Mouse (Mus musculus) embryonic facial prominence, embryonic 14.5 days (tissue): ENCODE results near the gene Nudt1. TPM values are rescaled to one million over a fixed set of nuclear protein-coding genes. Genes with fewer than 3 reads are reported as not detected.

ENCODE experiments used
- ATAC-seq: fragments of 200-750 bp; cut with Nextera tagmentation; 2 replicates; pipeline ENCODE4 v1.8.0; 2017; ENCODE audit warnings: low read depth, moderate number of reproducible peaks, moderate TSS enrichment
- DNase-seq: peaks from one replicate; pipeline ENCODE4 v3.0.0-alpha.2; 2015; ENCODE audit warnings: low spot score
- H3K27ac ChIP-seq: fragments of 300-500 bp; sonication (generic); replicated peaks from 2 replicates; pipeline ENCODE4 v1.5.1; 2014; ENCODE audit warnings: low read depth, mild to moderate bottlenecking, low read length, moderate library complexity
- H3K27me3 ChIP-seq: fragments of 300-500 bp; sonication (generic); replicated peaks from 2 replicates; pipeline ENCODE4 v1.6.1; 2014; ENCODE audit warnings: low read length; ENCODE audit not compliant: control insufficient read depth, insufficient read depth
- H3K36me3 ChIP-seq: fragments of 300-500 bp; sonication (generic); 2 replicates; pipeline ENCODE4 v1.6.1; 2014; ENCODE audit warnings: low read length, mixed read lengths; ENCODE audit not compliant: control insufficient read depth, insufficient read depth
- H3K4me1 ChIP-seq: fragments of 300-500 bp; sonication (generic); 2 replicates; pipeline ENCODE4 v1.6.1; 2014; ENCODE audit warnings: antibody characterized with exemption, low read length; ENCODE audit not compliant: control insufficient read depth, insufficient read depth
- H3K4me2 ChIP-seq: fragments of 300-500 bp; sonication (generic); 2 replicates; pipeline ENCODE4 v1.6.1; 2014; ENCODE audit warnings: low read depth, mild to moderate bottlenecking, low read length, moderate library complexity, mixed read lengths
- H3K4me3 ChIP-seq: fragments of 300-500 bp; sonication (generic); 2 replicates; pipeline ENCODE4 v1.5.1; 2014; ENCODE audit warnings: low read depth, mild to moderate bottlenecking, low read length
- H3K9ac ChIP-seq: fragments of 300-500 bp; sonication (generic); 2 replicates; pipeline ENCODE4 v1.6.1; 2014; ENCODE audit warnings: low read depth, mild to moderate bottlenecking, low read length, moderate library complexity, mixed read lengths
- H3K9me3 ChIP-seq: fragments of 300-500 bp; sonication (generic); 2 replicates; pipeline ENCODE4 v1.6.1; 2016; ENCODE audit warnings: low read length; ENCODE audit not compliant: control insufficient read depth
- WGBS: fragments of 180-500 bp; shearing (Covaris S2); extraction: QIAGEN DNeasy Blood & Tissue Kit; methylation state at CpG from one replicate; pipeline ENCODE4 v1.1.7; 2014; 5-methylcytosine and 5-hydroxymethylcytosine counted together
- polyA plus RNA-seq: library from polyadenylated mRNA; unstranded; fragments of >200 nt; fragmentation: Nextera tagmentation; extraction: Ambion mirVana; gene quantifications from 2 replicates; pipeline ENCODE4 v1.2.1, GENCODE M21; 2014

Gene Nudt1
- polyA plus RNA-seq = 33.1 and 35.2 TPM in 2 replicates

GRCm38 (mm10) chr5:140321042-140321755, at the start of gene Nudt1, which contains the start of gene Mad1l1:
Nudt1 (plus strand) TSS chr5:140321656.
Mad1l1 (minus strand) TSS chr5:140321552.
- Histone ChIP-seq H3K36me3 (0 out of 2 replicates have a peak, but pooled peaks cover 5% of the 10 kb centered on the region), H3K4me2 (peak within 1 kb of the TSS; percentile 61), H3K9me3 (no peaks in the 10 kb centered on the region), H3K4me1 (0 out of 2 replicates have a peak, but pooled peaks cover 4% of the 10 kb centered on the region), H3K9ac (peak within 1 kb of the TSS; percentile 93), H3K27ac (peak within 1 kb of the TSS; percentile 86), H3K27me3 (no peaks in the 10 kb centered on the region), H3K4me3 (peak within 1 kb of the TSS; percentile 66)
- peak; percentile 97 for DNase-seq
- WGBS = under 1% methylated on average over 53 of the region's 60 CpGs
- ATAC-seq = peak; percentile 95

DNA sequence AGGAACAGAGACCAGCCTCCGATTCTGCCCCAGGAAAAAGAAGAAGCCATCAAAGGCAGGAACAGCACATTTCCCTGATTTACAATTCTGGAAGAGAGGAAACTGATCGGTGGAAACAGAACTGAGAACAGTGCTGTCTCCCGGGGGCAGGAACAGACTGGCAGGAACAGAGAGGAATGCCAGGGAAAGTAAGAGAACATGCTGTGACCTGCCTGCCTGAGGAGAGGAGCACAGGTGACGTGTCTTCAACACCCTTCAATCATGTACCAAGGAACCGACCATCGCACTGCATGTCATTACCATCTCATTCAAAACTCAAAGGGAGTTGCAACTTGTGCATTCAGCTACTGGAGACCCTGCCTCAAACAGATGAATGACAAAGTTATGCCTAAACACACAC, 44.7 kb upstream of the Nudt1 start:
- peaks cover 20% of the 10 kb centered on the region; the same call in 1 of the 2 replicates for H3K36me3 ChIP-seq
- no peaks in the 10 kb centered on the region for H3K27me3 ChIP-seq
- H3K4me1 ChIP-seq = no peaks in the 10 kb centered on the region; the same call in 1 of the 2 replicates
- DNase-seq = peak; percentile 55
- WGBS = 68% methylated on average over 6 of the region's 6 CpGs
- H3K27ac ChIP-seq = no peak overlapping the region
- no peak overlapping the region for H3K4me3 ChIP-seq
- H3K9ac ChIP-seq = 0 out of 2 replicates have a peak overlapping the region, but pooled peaks have one; percentile 5
- no peak for ATAC-seq
- H3K4me2 ChIP-seq = no peak overlapping the region
- H3K9me3 ChIP-seq = no peaks in the 10 kb centered on the region

DNA sequence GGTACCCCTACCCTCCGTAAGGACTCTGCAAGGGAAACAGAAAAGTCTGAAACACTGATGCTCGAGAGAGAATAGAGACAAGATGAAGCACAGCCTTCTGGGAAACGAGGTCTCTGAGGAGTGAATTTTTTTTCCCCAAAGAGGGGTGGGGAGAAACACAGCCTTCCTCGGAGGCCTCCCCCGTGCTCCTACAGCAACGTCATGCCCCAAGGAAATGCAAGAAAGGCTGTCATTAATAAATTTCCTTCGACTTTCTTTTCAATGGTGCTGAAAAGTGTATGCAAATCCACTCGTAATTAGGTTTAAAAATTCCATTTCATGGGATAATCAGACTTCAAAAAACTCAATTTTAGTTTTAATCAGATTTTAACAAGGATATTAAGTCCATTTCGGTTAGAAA, 41.3 kb upstream of the Nudt1 start:
- no peak for ATAC-seq
- H3K4me3 ChIP-seq = no peak overlapping the region

DNA sequence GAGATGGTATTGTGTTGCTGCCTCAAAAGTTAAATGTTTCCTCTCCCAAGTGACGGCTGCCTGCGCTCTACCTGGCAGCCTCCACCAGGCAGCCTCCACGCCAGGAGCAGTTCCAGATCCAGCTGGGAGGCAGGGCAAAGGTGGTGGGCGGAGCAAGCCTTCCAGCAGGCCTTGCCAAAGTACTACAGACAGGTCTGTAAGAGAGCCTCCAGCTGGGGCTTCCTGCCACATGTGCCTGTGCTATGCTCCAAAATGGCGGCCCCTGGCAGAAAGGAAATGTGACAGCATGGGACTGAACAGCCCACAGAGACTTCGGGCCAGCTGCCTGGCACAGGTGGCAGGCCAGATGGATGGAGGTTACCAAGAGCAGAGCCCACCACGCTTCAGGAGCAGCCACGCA, 39.1 kb upstream of the Nudt1 start:
- WGBS = 81% methylated on average over 8 of the region's 8 CpGs
- Histone ChIP-seq H3K36me3 (peaks cover 20% of the 10 kb centered on the region), H3K4me2 (no peak overlapping the region), H3K9ac (no peak overlapping the region), H3K9me3 (no peaks in the 10 kb centered on the region), H3K27ac (no peak overlapping the region), H3K27me3 (no peaks in the 10 kb centered on the region), H3K4me3 (no peak overlapping the region), H3K4me1 (no peaks in the 10 kb centered on the region)
- DNase-seq (peak; percentile 12), ATAC-seq (peak; percentile 50; the same call in 1 of the 2 replicates)

More for the DNA sequence above, 41.3 kb upstream of the Nudt1 start:
- Histone ChIP-seq H3K4me1 (no peaks in the 10 kb centered on the region), H3K9me3 (no peaks in the 10 kb centered on the region), H3K27ac (no peak overlapping the region), H3K36me3 (peaks cover 27% of the 10 kb centered on the region), H3K27me3 (no peaks in the 10 kb centered on the region), H3K9ac (no peak overlapping the region), H3K4me2 (no peak overlapping the region)
- no peak for DNase-seq
- 67% methylated on average over 9 of the region's 9 CpGs for whole genome bisulfite sequencing

- Histone ChIP-seq H3K9me3 (no peaks in the 10 kb centered on the region), H3K36me3 (peaks cover 20% of the 10 kb centered on the region), H3K9ac (no peak overlapping the region), H3K4me2 (no peak overlapping the region), H3K27me3 (no peaks in the 10 kb centered on the region), H3K4me3 (no peak overlapping the region), H3K27ac (no peak overlapping the region), H3K4me1 (no peaks in the 10 kb centered on the region)
- 97% methylated on average over 3 of the region's 3 CpGs for WGBS
- ATAC-seq (no peak), DNase-seq (no peak)
Measured at GRCm38 (mm10) chr5:140282900-140283299, 38.6 kb upstream of the Nudt1 start.

DNA sequence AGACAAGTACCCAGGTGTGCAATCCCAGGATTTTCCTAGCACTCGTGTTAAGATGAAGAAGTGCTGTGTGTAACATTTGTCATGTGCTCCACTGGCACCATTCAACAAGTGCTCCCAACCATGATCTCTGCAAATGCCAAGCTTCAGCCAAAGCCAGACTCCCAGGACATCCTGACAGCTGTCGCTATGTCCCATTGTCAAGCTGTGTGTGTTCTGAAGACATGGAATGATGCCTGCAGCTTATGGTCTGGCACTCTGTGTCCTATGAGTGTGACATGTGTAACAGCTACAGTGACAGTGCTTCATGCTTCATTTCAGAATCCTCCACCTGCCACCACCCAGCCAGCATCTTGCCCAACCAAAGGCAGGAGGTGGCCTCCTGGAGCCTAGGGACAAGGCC, 37.4 kb upstream of the Nudt1 start:
- H3K4me2 ChIP-seq = no peak overlapping the region
- DNase-seq (no peak), ATAC-seq (no peak)
- no peak overlapping the region for H3K9ac ChIP-seq
- no peaks in the 10 kb centered on the region for H3K27me3 ChIP-seq
- no peaks in the 10 kb centered on the region for H3K4me1 ChIP-seq
- no peaks in the 10 kb centered on the region for H3K9me3 ChIP-seq
- no peak overlapping the region for H3K4me3 ChIP-seq
- peaks cover 16% of the 10 kb centered on the region; the same call in 1 of the 2 replicates for H3K36me3 ChIP-seq
- WGBS = 86% methylated on average over 2 of the region's 2 CpGs
- H3K27ac ChIP-seq = no peak overlapping the region

- H3K4me2 ChIP-seq = no peak overlapping the region
- H3K27me3 ChIP-seq = no peaks in the 10 kb centered on the region
- no peaks in the 10 kb centered on the region for H3K4me1 ChIP-seq
- H3K9me3 ChIP-seq = no peaks in the 10 kb centered on the region
- no peak overlapping the region for H3K4me3 ChIP-seq
- DNase-seq (no peak), ATAC-seq (no peak)
- no peak overlapping the region for H3K27ac ChIP-seq
- WGBS = 75% methylated on average over 2 of the region's 2 CpGs
- H3K9ac ChIP-seq = no peak overlapping the region
- H3K36me3 ChIP-seq = peaks cover 24% of the 10 kb centered on the region
Measured at GRCm38 (mm10) chr5:140284761-140285160, 36.7 kb upstream of the Nudt1 start.

- Histone ChIP-seq H3K27me3 (no peaks in the 10 kb centered on the region), H3K27ac (no peak overlapping the region), H3K4me1 (no peaks in the 10 kb centered on the region), H3K4me3 (no peak overlapping the region), H3K4me2 (no peak overlapping the region), H3K36me3 (peaks cover 38% of the 10 kb centered on the region), H3K9me3 (no peaks in the 10 kb centered on the region), H3K9ac (no peak overlapping the region)
- 80% methylated on average over 3 of the region's 3 CpGs for WGBS
- no peak for DNase-seq
- no peak for ATAC-seq
Measured at GRCm38 (mm10) chr5:140288287-140288686, 33.2 kb upstream of the Nudt1 start.

- no peaks in the 10 kb centered on the region for H3K9me3 ChIP-seq
- no peak overlapping the region for H3K27ac ChIP-seq
- H3K4me1 ChIP-seq = no peaks in the 10 kb centered on the region
- H3K36me3 ChIP-seq = peaks cover 40% of the 10 kb centered on the region
- ATAC-seq = no peak
- no peaks in the 10 kb centered on the region for H3K27me3 ChIP-seq
- WGBS = 97% methylated on average over 2 of the region's 2 CpGs
- no peak overlapping the region for H3K9ac ChIP-seq
- no peak overlapping the region for H3K4me3 ChIP-seq
- no peak for DNase-seq
- H3K4me2 ChIP-seq = no peak overlapping the region
Measured at GRCm38 (mm10) chr5:140289161-140289560, 32.3 kb upstream of the Nudt1 start.
